Comparison of ENCODE assay signal across 12 mouse cellular contexts in the genomic region with DNA sequence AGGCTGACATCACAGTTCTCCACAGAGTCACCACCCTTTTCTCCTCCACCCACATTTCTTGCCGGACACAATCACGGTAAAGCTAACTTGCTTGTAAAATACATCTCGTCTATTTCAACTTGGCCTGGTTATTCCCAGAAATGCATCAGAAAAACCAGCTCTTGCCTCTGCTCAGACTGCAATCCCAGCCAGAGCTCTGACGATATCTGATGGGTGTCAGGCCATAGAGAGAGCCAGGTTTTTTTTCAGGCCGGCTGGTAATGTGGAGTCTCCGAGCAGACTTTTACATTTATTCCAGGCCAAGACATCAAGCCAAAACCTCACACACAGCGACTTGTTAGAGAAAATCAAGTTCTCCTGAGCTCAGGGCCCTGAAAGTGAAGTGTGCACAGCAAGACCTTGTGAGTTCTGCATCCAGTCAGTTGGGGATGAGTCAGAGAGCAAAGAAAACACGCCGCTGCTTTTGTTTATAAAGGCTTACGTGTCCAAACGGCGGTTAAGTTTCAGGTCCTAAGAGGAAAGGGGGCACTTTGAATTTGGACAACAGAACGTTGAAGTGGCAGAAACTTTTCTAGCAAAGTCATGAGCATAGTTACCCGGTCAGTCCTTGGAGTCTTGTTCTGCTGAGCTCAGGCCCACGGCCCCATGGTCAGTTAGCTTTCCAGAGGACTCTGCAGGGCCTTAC. TPM values are rescaled to one million over a fixed set of nuclear protein-coding genes. Genes with fewer than 3 reads are reported as not detected.
A peak's percentile ranks its signal among the peaks of the same experiment; 100 is the strongest.
DNase-seq lines count a peak whose midpoint lies in the region; ATAC-seq lines count a peak whose summit lies in the region.
"Had no signal": no experiment of that assay in that cellular context is flagged by ENCODE, and none has a peak within 500 bp of the region (broad histone marks: within the 10 kb centered on the region; RNA-seq: fewer than 3 reads in every experiment).

No protein-coding gene starts in this region.

- DNase-seq in embryonic facial prominence, embryonic 14.5 days (ENCODE audit: low spot score) = peak; percentile 39
- DNase-seq in embryonic facial prominence, embryonic 10.5 days (ENCODE audit: low spot score) = no peak
- peak; percentile 27 for DNase-seq in testis, postnatal 14 days (ENCODE audit: low spot score)
- no peak for DNase-seq in testis, postnatal 10 days (ENCODE audit: low spot score)
- DNase-seq in yolk sac, embryonic 10.5 days (ENCODE audit: low spot score) = peak; percentile 9
- DNase-seq in thymus, postnatal 4 days = no peak
- DNase-seq: B cell, adult 2 months; kidney, adult 18-20 months; liver had no signal

- no peaks in the 10 kb centered on the region for H3K9me3 ChIP-seq in embryonic facial prominence, embryonic 14.5 days (ENCODE audit: control insufficient read depth, low read length)
- no peaks in the 10 kb centered on the region for H3K9me3 ChIP-seq in embryonic facial prominence, embryonic 10.5 days
- no peaks in the 10 kb centered on the region for H3K9me3 ChIP-seq in heart, embryonic 15.5 days (replicated peaks)
- peaks cover 2% of the 10 kb centered on the region; the same call in 1 of the 2 replicates for H3K9me3 ChIP-seq in midbrain, embryonic 16.5 days (replicated peaks; ENCODE audit: control insufficient read depth, low read length, poor library complexity, severe bottlenecking)
- H3K9me3 ChIP-seq: forebrain, embryonic 12.5 days had no signal

- H3K4me3 ChIP-seq in embryonic facial prominence, embryonic 14.5 days (ENCODE audit: low read depth, low read length) = no peak overlapping the region
- no peak overlapping the region for H3K4me3 ChIP-seq in embryonic facial prominence, embryonic 10.5 days
- no peak overlapping the region for H3K4me3 ChIP-seq in heart, embryonic 15.5 days
- H3K4me3 ChIP-seq in midbrain, embryonic 16.5 days (ENCODE audit: low read depth, low read length) = no peak overlapping the region
- H3K4me3 ChIP-seq: forebrain, embryonic 12.5 days had no signal

- H3K27me3 ChIP-seq in embryonic facial prominence, embryonic 14.5 days (replicated peaks; ENCODE audit: control insufficient read depth, insufficient read depth, low read length) = no peaks in the 10 kb centered on the region
- H3K27me3 ChIP-seq in embryonic facial prominence, embryonic 10.5 days (replicated peaks; ENCODE audit: low read depth, poor library complexity, severe bottlenecking) = no peaks in the 10 kb centered on the region
- no peaks in the 10 kb centered on the region for H3K27me3 ChIP-seq in heart, embryonic 15.5 days
- H3K27me3 ChIP-seq in midbrain, embryonic 16.5 days (ENCODE audit: control insufficient read depth, insufficient read depth, low read depth, low read length) = no peaks in the 10 kb centered on the region
- H3K27me3 ChIP-seq: forebrain, embryonic 12.5 days had no signal

- H3K36me3 ChIP-seq in embryonic facial prominence, embryonic 14.5 days (ENCODE audit: control insufficient read depth, insufficient read depth, low read length) = peaks cover 9% of the 10 kb centered on the region; the same call in 1 of the 2 replicates
- peaks cover 40% of the 10 kb centered on the region for H3K36me3 ChIP-seq in embryonic facial prominence, embryonic 10.5 days (replicated peaks)
- peaks cover 27% of the 10 kb centered on the region for H3K36me3 ChIP-seq in heart, embryonic 15.5 days
- peaks cover 13% of the 10 kb centered on the region for H3K36me3 ChIP-seq in midbrain, embryonic 16.5 days (ENCODE audit: control insufficient read depth, insufficient read depth, low read length)

- H3K27ac ChIP-seq in embryonic facial prominence, embryonic 14.5 days (replicated peaks; ENCODE audit: low read depth, low read length) = 0 out of 2 replicates have a peak overlapping the region, but pooled peaks have one; percentile 5
- H3K27ac ChIP-seq in embryonic facial prominence, embryonic 10.5 days (replicated peaks) = no peak overlapping the region
- peak overlapping the region; percentile 55 for H3K27ac ChIP-seq in heart, embryonic 15.5 days
- no peak overlapping the region for H3K27ac ChIP-seq in midbrain, embryonic 16.5 days (ENCODE audit: low read length)
- H3K27ac ChIP-seq: forebrain, embryonic 12.5 days had no signal

- H3K4me2 ChIP-seq in embryonic facial prominence, embryonic 14.5 days (ENCODE audit: low read depth, low read length) = no peak overlapping the region
- H3K4me2 ChIP-seq in heart, embryonic 15.5 days = no peak overlapping the region
- H3K4me2 ChIP-seq in midbrain, embryonic 16.5 days (ENCODE audit: low read length) = no peak overlapping the region
- H3K4me2 ChIP-seq: forebrain, embryonic 12.5 days had no signal

- no peaks in the 10 kb centered on the region for H3K4me1 ChIP-seq in embryonic facial prominence, embryonic 14.5 days (ENCODE audit: control insufficient read depth, insufficient read depth, low read length)
- H3K4me1 ChIP-seq in embryonic facial prominence, embryonic 10.5 days = no peaks in the 10 kb centered on the region
- no peaks in the 10 kb centered on the region for H3K4me1 ChIP-seq in heart, embryonic 15.5 days (replicated peaks)
- H3K4me1 ChIP-seq in midbrain, embryonic 16.5 days (ENCODE audit: control insufficient read depth, insufficient read depth, low read length) = no peaks in the 10 kb centered on the region
- H3K4me1 ChIP-seq: forebrain, embryonic 12.5 days had no signal

- 77% methylated on average over 15 of the region's 15 CpGs for WGBS in embryonic facial prominence, embryonic 14.5 days
- WGBS in embryonic facial prominence, embryonic 10.5 days = 82% methylated on average over 15 of the region's 15 CpGs
- 63% methylated on average over 15 of the region's 15 CpGs for whole genome bisulfite sequencing in heart, embryonic 15.5 days
- WGBS in midbrain, embryonic 16.5 days = 88% methylated on average over 15 of the region's 15 CpGs

- no peak for ATAC-seq in embryonic facial prominence, embryonic 14.5 days (ENCODE audit: low read depth)
- ATAC-seq in heart, embryonic 15.5 days (replicated peaks; ENCODE audit: insufficient number of reproducible peaks, insufficient read depth, low FRiP score, low read depth) = peak; percentile 43; the same call in 1 of the 2 replicates
- ATAC-seq in midbrain, embryonic 16.5 days = no peak

- H3K9ac ChIP-seq in embryonic facial prominence, embryonic 14.5 days (ENCODE audit: low read depth, low read length) = no peak overlapping the region
- H3K9ac ChIP-seq in heart, embryonic 15.5 days = no peak overlapping the region
- no peak overlapping the region for H3K9ac ChIP-seq in midbrain, embryonic 16.5 days (ENCODE audit: low read depth, low read length)
- H3K9ac ChIP-seq: forebrain, embryonic 12.5 days had no signal

RNA-seq across cellular contexts. Expression of gene Clip4, which starts 27.4 kb away (rescaled TPM):
- 13.0 and 15.3 TPM in 2 replicates for polyA plus RNA-seq in embryonic facial prominence, embryonic 14.5 days (2014; fragmentation: Nextera tagmentation; extraction: Ambion mirVana)
- 3.5 and 3.8 TPM in 2 replicates for polyA plus RNA-seq in embryonic facial prominence, embryonic 10.5 days (2016; fragmentation: Nextera tagmentation; extraction: Ambion mirVana)
- 35.4 and 37.7 TPM in 2 replicates for polyA plus RNA-seq in heart, embryonic 15.5 days (2015; fragmentation: Nextera tagmentation; extraction: Ambion mirVana)
- 13.1 and 14.7 TPM in 2 replicates for polyA plus RNA-seq in midbrain, embryonic 16.5 days (2015; fragmentation: Nextera tagmentation; extraction: Ambion mirVana)

RNA-seq across cellular contexts. Expression of gene Pcare, which starts 43.0 kb away (rescaled TPM):
- polyA plus RNA-seq in embryonic facial prominence, embryonic 14.5 days (2014; fragmentation: Nextera tagmentation; extraction: Ambion mirVana) = not detected in 2 replicates
- polyA plus RNA-seq in embryonic facial prominence, embryonic 10.5 days (2016; fragmentation: Nextera tagmentation; extraction: Ambion mirVana) = not detected in 2 replicates
- 0.03 TPM in 1 of 2 replicates, not detected in the other for polyA plus RNA-seq in heart, embryonic 15.5 days (2015; fragmentation: Nextera tagmentation; extraction: Ambion mirVana)
- not detected in 2 replicates for polyA plus RNA-seq in midbrain, embryonic 16.5 days (2015; fragmentation: Nextera tagmentation; extraction: Ambion mirVana)
- polyA plus RNA-seq: forebrain, embryonic 12.5 days had no signal

Comparison
In these comparisons a context has a peak if more than half of its experiments do, and no peak if none do; other contexts are left out.
1. DNase-seq: peak in embryonic facial prominence, embryonic 14.5 days (single experiment), testis, postnatal 14 days (single experiment) and yolk sac, embryonic 10.5 days (single experiment); none in embryonic facial prominence, embryonic 10.5 days (single experiment), testis, postnatal 10 days (single experiment) and thymus, postnatal 4 days (single experiment).
2. H3K27ac ChIP-seq: peak in embryonic facial prominence, embryonic 14.5 days (single experiment) and heart, embryonic 15.5 days (single experiment); none in embryonic facial prominence, embryonic 10.5 days (single experiment) and midbrain, embryonic 16.5 days (single experiment).